In the genomic region with DNA sequence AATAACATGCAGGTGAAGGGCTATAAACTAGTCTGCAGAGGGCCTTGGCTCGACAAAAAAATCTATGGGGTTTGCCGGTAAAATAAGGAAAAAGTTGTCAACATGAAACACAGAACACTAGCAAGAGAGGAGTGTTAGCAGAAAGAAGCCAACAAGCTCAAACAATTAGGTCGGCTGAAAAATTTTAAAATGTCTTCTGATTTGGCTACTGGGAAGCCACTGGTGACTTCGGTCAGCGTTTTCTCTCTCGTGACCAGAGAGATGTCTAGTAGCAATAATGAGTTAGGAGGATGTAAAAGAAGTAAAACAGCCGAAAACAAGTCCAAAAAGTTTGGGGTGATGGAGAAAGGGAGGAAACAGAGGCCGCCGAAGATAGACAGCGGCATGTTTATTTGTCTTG, we compare ENCODE assay signal across 8 mouse cellular contexts. TPM values are rescaled to one million over a fixed set of nuclear protein-coding genes. Genes with fewer than 3 reads are reported as not detected.
DNase-seq lines count a peak whose midpoint lies in the region; ATAC-seq and TF ChIP-seq lines count a peak whose summit lies in the region.

No protein-coding gene starts in this region.

- no peaks in the 10 kb centered on the region for H3K4me1 ChIP-seq in kidney, postnatal 0 days (replicated peaks; ENCODE audit: insufficient read depth, low read length)
- H3K4me1 ChIP-seq in embryonic facial prominence, embryonic 10.5 days = peaks cover 30% of the 10 kb centered on the region
- H3K4me1 ChIP-seq in hindbrain, embryonic 15.5 days (replicated peaks) = peaks cover 18% of the 10 kb centered on the region
- peaks cover 18% of the 10 kb centered on the region for H3K4me1 ChIP-seq in midbrain, embryonic 15.5 days

- no peaks in the 10 kb centered on the region for H3K9me3 ChIP-seq in kidney, postnatal 0 days (replicated peaks; ENCODE audit: low read length)
- no peaks in the 10 kb centered on the region for H3K9me3 ChIP-seq in embryonic facial prominence, embryonic 10.5 days
- no peaks in the 10 kb centered on the region for H3K9me3 ChIP-seq in hindbrain, embryonic 15.5 days
- H3K9me3 ChIP-seq in midbrain, embryonic 15.5 days = no peaks in the 10 kb centered on the region

- no peak for TF ChIP-seq CTCF in kidney, postnatal 0 days (IDR thresholded peaks at IDR 0.05; ENCODE audit: low read depth)

- no peak for ATAC-seq in kidney, postnatal 0 days (replicated peaks; ENCODE audit: low FRiP score, low read depth)
- no peak for ATAC-seq in hindbrain, embryonic 15.5 days (ENCODE audit: low FRiP score, low read depth)
- no peak for ATAC-seq in midbrain, embryonic 15.5 days (replicated peaks)

- DNase-seq in kidney, postnatal 0 days (ENCODE audit: low spot score) = no peak
- no peak for DNase-seq in kidney, adult 18-20 months
- DNase-seq in embryonic facial prominence, embryonic 10.5 days (ENCODE audit: low spot score) = no peak
- DNase-seq in gastrocnemius, postnatal 36 days = no peak
- no peak for DNase-seq in left cerebral cortex, postnatal 36 days (ENCODE audit: low spot score in 2 of 2)
- no peak for DNase-seq in adrenal gland, adult 8-10 months

- under 1% methylated on average over 10 of the region's 10 CpGs for WGBS in kidney, postnatal 0 days
- WGBS in embryonic facial prominence, embryonic 10.5 days = 1% methylated on average over 10 of the region's 10 CpGs
- under 1% methylated on average over 10 of the region's 10 CpGs for WGBS in hindbrain, embryonic 15.5 days
- WGBS in midbrain, embryonic 15.5 days = under 1% methylated on average over 10 of the region's 10 CpGs

- H3K4me2 ChIP-seq in kidney, postnatal 0 days (ENCODE audit: low read length) = peak overlapping the region; percentile 75
- peak overlapping the region; percentile 79 for H3K4me2 ChIP-seq in hindbrain, embryonic 15.5 days
- H3K4me2 ChIP-seq in midbrain, embryonic 15.5 days = peak overlapping the region; percentile 92

- no peaks in the 10 kb centered on the region for H3K27me3 ChIP-seq in kidney, postnatal 0 days (ENCODE audit: insufficient read depth, low read length)
- no peaks in the 10 kb centered on the region for H3K27me3 ChIP-seq in embryonic facial prominence, embryonic 10.5 days (replicated peaks; ENCODE audit: low read depth, poor library complexity, severe bottlenecking)
- no peaks in the 10 kb centered on the region for H3K27me3 ChIP-seq in hindbrain, embryonic 15.5 days
- H3K27me3 ChIP-seq in midbrain, embryonic 15.5 days (replicated peaks) = no peaks in the 10 kb centered on the region

- intact Hi-C loops in gastrocnemius, postnatal 36 days (cut with DNase I) = no loop called here
- intact Hi-C loops in left cerebral cortex, postnatal 36 days (cut with DNase I) = loop anchor here (5.0 kb wide), 1 partner anchor 115 kb away; the partner anchor contains the start of gene Tlcd2

- peak overlapping the region; percentile 55; the same call in 1 of the 2 replicates for H3K27ac ChIP-seq in kidney, postnatal 0 days
- H3K27ac ChIP-seq in embryonic facial prominence, embryonic 10.5 days (replicated peaks) = peak overlapping the region; percentile 89
- 0 out of 2 replicates have a peak overlapping the region, but pooled peaks have one; percentile 15 for H3K27ac ChIP-seq in hindbrain, embryonic 15.5 days (replicated peaks)
- 0 out of 2 replicates have a peak overlapping the region, but pooled peaks have one; percentile 16 for H3K27ac ChIP-seq in midbrain, embryonic 15.5 days

- H3K9ac ChIP-seq in kidney, postnatal 0 days (ENCODE audit: low read depth, low read length) = peak overlapping the region; percentile 85
- peak overlapping the region; percentile 60 for H3K9ac ChIP-seq in hindbrain, embryonic 15.5 days
- H3K9ac ChIP-seq in midbrain, embryonic 15.5 days = peak overlapping the region; percentile 61

- H3K4me3 ChIP-seq in kidney, postnatal 0 days (replicated peaks; ENCODE audit: low read depth, low read length) = peak overlapping the region; percentile 81
- peak overlapping the region; percentile 83 for H3K4me3 ChIP-seq in embryonic facial prominence, embryonic 10.5 days
- peak overlapping the region; percentile 52 for H3K4me3 ChIP-seq in hindbrain, embryonic 15.5 days
- H3K4me3 ChIP-seq in midbrain, embryonic 15.5 days = peak overlapping the region; percentile 66

- no peaks in the 10 kb centered on the region for H3K36me3 ChIP-seq in kidney, postnatal 0 days (ENCODE audit: insufficient read depth, low read length)
- H3K36me3 ChIP-seq in embryonic facial prominence, embryonic 10.5 days (replicated peaks) = peaks cover 21% of the 10 kb centered on the region
- H3K36me3 ChIP-seq in hindbrain, embryonic 15.5 days = no peaks in the 10 kb centered on the region
- H3K36me3 ChIP-seq in midbrain, embryonic 15.5 days (replicated peaks) = no peaks in the 10 kb centered on the region

RNA-seq across cellular contexts. Expression of gene Rpa1, which starts 0.5 kb away (rescaled TPM):
- polyA plus RNA-seq in kidney, postnatal 0 days (2015; fragmentation: Nextera tagmentation; extraction: Ambion mirVana) = 70.7 and 85.2 TPM in 2 replicates
- polyA plus RNA-seq in embryonic facial prominence, embryonic 10.5 days (2016; fragmentation: Nextera tagmentation; extraction: Ambion mirVana) = 192 and 201 TPM in 2 replicates
- polyA plus RNA-seq in hindbrain, embryonic 15.5 days (2015; fragmentation: Nextera tagmentation; extraction: Ambion mirVana) = 54.4 and 61.4 TPM in 2 replicates
- 49.1 and 49.6 TPM in 2 replicates for polyA plus RNA-seq in midbrain, embryonic 15.5 days (2015; fragmentation: Nextera tagmentation; extraction: Ambion mirVana)
- total RNA-seq in gastrocnemius, postnatal 36 days (2021) = 10 to 100 TPM; 53.7 to 58.5 TPM
- total RNA-seq in left cerebral cortex, postnatal 36 days (2021) = 10 to 100 TPM; 44.0 to 47.1 TPM
- total RNA-seq in adrenal gland, adult 8-10 months (2022) = 10 to 100 TPM; 50.9 to 72.8 (median 62.3) TPM

RNA-seq across cellular contexts. Expression of gene Smyd4, which starts 0.6 kb away (rescaled TPM):
- polyA plus RNA-seq in kidney, postnatal 0 days (2015; fragmentation: Nextera tagmentation; extraction: Ambion mirVana) = 9.0 and 9.8 TPM in 2 replicates
- 18.2 TPM in 2 replicates for polyA plus RNA-seq in embryonic facial prominence, embryonic 10.5 days (2016; fragmentation: Nextera tagmentation; extraction: Ambion mirVana)
- polyA plus RNA-seq in hindbrain, embryonic 15.5 days (2015; fragmentation: Nextera tagmentation; extraction: Ambion mirVana) = 15.6 and 16.8 TPM in 2 replicates
- polyA plus RNA-seq in midbrain, embryonic 15.5 days (2015; fragmentation: Nextera tagmentation; extraction: Ambion mirVana) = 16.8 and 17.2 TPM in 2 replicates
- 1 to 10 TPM; 2.0 to 3.1 TPM for total RNA-seq in gastrocnemius, postnatal 36 days (2021)
- 10 to 100 TPM; 13.2 to 16.4 TPM for total RNA-seq in left cerebral cortex, postnatal 36 days (2021)
- 10 to 100 TPM; 10.2 to 23.6 (median 14.8) TPM for total RNA-seq in adrenal gland, adult 8-10 months (2022)

Comparison
In these comparisons a context has a peak if more than half of its experiments do, and no peak if none do; other contexts are left out.
1. H3K27ac ChIP-seq: peak in every context shown above with its lines; median percentile 89 in embryonic facial prominence, embryonic 10.5 days; 55 in kidney, postnatal 0 days; 16 in midbrain, embryonic 15.5 days; 15 in hindbrain, embryonic 15.5 days.